Mouse (Mus musculus): ENCODE results near the gene Rnf103. TPM values are rescaled to one million over a fixed set of nuclear protein-coding genes. Genes with fewer than 3 reads are reported as not detected.
A peak's percentile ranks its signal among the peaks of the same experiment; 100 is the strongest.
"Not testable (repeated sequence)": the region's sequence is repeated elsewhere in the genome, so short reads cannot be mapped to it uniquely, and the experiment has no call there.

The Rnf103 gene
- 3.8 and 5.0 TPM in 2 replicates for polyA plus RNA-seq (2012; rRNA removed)
- polyA plus RNA-seq (2014; fragmentation: Nextera tagmentation; extraction: Ambion mirVana) = 7.2 and 7.8 TPM in 2 replicates

- under 1% methylated on average over 65 of the region's 79 CpGs for WGBS (ENCODE audit: insufficient replicate concordance)
- Histone ChIP-seq H3K4me1 (replicated peaks; ENCODE audit: control insufficient read depth in 2 of 2, insufficient read depth in 2 of 2, low read length in 1 of 2) (no peaks in the 10 kb centered on the region; a peak in 2 of 4 replicates), H3K9ac (replicated peaks) (peak within 1 kb of the TSS; percentile 76), H3K4me3 (ENCODE audit: insufficient read depth in 1 of 2, low read depth in 2 of 2, low read length in 2 of 2) (peak within 1 kb of the TSS; percentile 71 to 80), H3K4me2 (ENCODE audit: low read depth) (peak within 1 kb of the TSS; percentile 95), H3K36me3 (replicated peaks; ENCODE audit: control insufficient read depth, insufficient read depth, low read depth) (no peaks in the 10 kb centered on the region), H3K27ac (peak within 1 kb of the TSS; percentile 51), H3K27me3 (ENCODE audit: control insufficient read depth, insufficient read depth, low read length) (no peaks in the 10 kb centered on the region), H3K9me3 (ENCODE audit: control insufficient read depth, low read length) (no peaks in the 10 kb centered on the region)
- TF ChIP-seq CTCF (IDR thresholded peaks at IDR 0.05; ENCODE audit: low read depth) (peak; percentile 29; the same call in 1 of the 2 replicates), EP300 (IDR thresholded peaks at IDR 0.05; ENCODE audit: low read depth) (no peak)
- ATAC-seq (ENCODE audit: insufficient read depth) = peak; percentile 90
- peak; percentile 61 to 70 (median 66) for DNase-seq (ENCODE audit: low read depth in 3 of 3, low spot score in 3 of 3)
Observed at GRCm38 (mm10) chr6:71493675-71494340, at the start of gene Rnf103. TSS of gene Rnf103 (plus strand) at chr6:71493894.

GRCm38 (mm10) chr6:71444756-71445155 lies 48.9 kb upstream of the Rnf103 start:
- Histone ChIP-seq H3K4me1 (replicated peaks; ENCODE audit: control insufficient read depth in 2 of 2, insufficient read depth in 2 of 2, low read length in 1 of 2) (peaks cover 9 to 11% of the 10 kb centered on the region in 2 experiments), H3K4me3 (ENCODE audit: insufficient read depth in 1 of 2, low read depth in 2 of 2, low read length in 2 of 2) (no peak overlapping the region), H3K27me3 (ENCODE audit: control insufficient read depth, insufficient read depth, low read length) (no peaks in the 10 kb centered on the region), H3K27ac (no peak overlapping the region), H3K9ac (replicated peaks) (no peak overlapping the region), H3K36me3 (replicated peaks; ENCODE audit: control insufficient read depth, insufficient read depth, low read depth) (no peaks in the 10 kb centered on the region), H3K9me3 (ENCODE audit: control insufficient read depth, low read length) (no peaks in the 10 kb centered on the region), H3K4me2 (ENCODE audit: low read depth) (no peak overlapping the region)
- no peak for TF ChIP-seq EP300 (IDR thresholded peaks at IDR 0.05; ENCODE audit: low read depth)
- no peak for TF ChIP-seq CTCF (IDR thresholded peaks at IDR 0.05; ENCODE audit: low read depth)
- DNase-seq (ENCODE audit: low read depth in 3 of 3, low spot score in 3 of 3) = no peak
- ATAC-seq (ENCODE audit: insufficient read depth) = no peak
- WGBS (ENCODE audit: insufficient replicate concordance) = 38% methylated on average over 1 of the region's 1 CpGs

- H3K4me2 ChIP-seq (ENCODE audit: low read depth) = no peak overlapping the region
- H3K36me3 ChIP-seq (replicated peaks; ENCODE audit: control insufficient read depth, insufficient read depth, low read depth) = no peaks in the 10 kb centered on the region
- H3K9me3 ChIP-seq (ENCODE audit: control insufficient read depth, low read length) = no peaks in the 10 kb centered on the region
- TF ChIP-seq EP300 (IDR thresholded peaks at IDR 0.05; ENCODE audit: low read depth) (no peak), CTCF (IDR thresholded peaks at IDR 0.05; ENCODE audit: low read depth) (no peak)
- H3K27me3 ChIP-seq (ENCODE audit: control insufficient read depth, insufficient read depth, low read length) = no peaks in the 10 kb centered on the region
- ATAC-seq (ENCODE audit: insufficient read depth) (no peak), DNase-seq (ENCODE audit: low read depth in 3 of 3, low spot score in 3 of 3) (no peak)
- no peak overlapping the region for H3K27ac ChIP-seq
- WGBS (ENCODE audit: insufficient replicate concordance) = 41% methylated on average over 6 of the region's 6 CpGs
- no peak overlapping the region for H3K4me3 ChIP-seq (ENCODE audit: insufficient read depth in 1 of 2, low read depth in 2 of 2, low read length in 2 of 2)
- H3K4me1 ChIP-seq (replicated peaks; ENCODE audit: control insufficient read depth in 2 of 2, insufficient read depth in 2 of 2, low read length in 1 of 2) = peaks cover 9 to 11% of the 10 kb centered on the region in 2 experiments
- H3K9ac ChIP-seq (replicated peaks) = no peak overlapping the region
Observed at GRCm38 (mm10) chr6:71445560-71445959, 48.1 kb upstream of the Rnf103 start.

GRCm38 (mm10) chr6:71452792-71453191 lies 40.9 kb upstream of the Rnf103 start:
- whole genome bisulfite sequencing (ENCODE audit: insufficient replicate concordance) = 35% methylated on average over 2 of the region's 2 CpGs
- no peaks in the 10 kb centered on the region for H3K27me3 ChIP-seq (ENCODE audit: control insufficient read depth, insufficient read depth, low read length)
- no peaks in the 10 kb centered on the region for H3K9me3 ChIP-seq (ENCODE audit: control insufficient read depth, low read length)
- no peak overlapping the region for H3K9ac ChIP-seq (replicated peaks)
- H3K27ac ChIP-seq = no peak overlapping the region
- TF ChIP-seq EP300 (IDR thresholded peaks at IDR 0.05; ENCODE audit: low read depth) (no peak), CTCF (IDR thresholded peaks at IDR 0.05; ENCODE audit: low read depth) (no peak)
- H3K4me1 ChIP-seq (replicated peaks; ENCODE audit: control insufficient read depth in 2 of 2, insufficient read depth in 2 of 2, low read length in 1 of 2) = no peaks in the 10 kb centered on the region
- H3K4me2 ChIP-seq (ENCODE audit: low read depth) = no peak overlapping the region
- DNase-seq (ENCODE audit: low read depth in 3 of 3, low spot score in 3 of 3) (no peak), ATAC-seq (ENCODE audit: insufficient read depth) (no peak)
- H3K36me3 ChIP-seq (replicated peaks; ENCODE audit: control insufficient read depth, insufficient read depth, low read depth) = no peaks in the 10 kb centered on the region
- no peak overlapping the region for H3K4me3 ChIP-seq (ENCODE audit: insufficient read depth in 1 of 2, low read depth in 2 of 2, low read length in 2 of 2)

GRCm38 (mm10) chr6:71453983-71454739 lies 39.5 kb upstream of the Rnf103 start:
- not testable (repeated sequence) for H3K36me3 ChIP-seq (replicated peaks; ENCODE audit: control insufficient read depth, insufficient read depth, low read depth); H3K27ac ChIP-seq; H3K9me3 ChIP-seq (ENCODE audit: control insufficient read depth, low read length); H3K4me2 ChIP-seq (ENCODE audit: low read depth); H3K9ac ChIP-seq (replicated peaks); H3K4me1 ChIP-seq (replicated peaks; ENCODE audit: control insufficient read depth in 2 of 2, insufficient read depth in 2 of 2, low read length in 1 of 2); H3K4me3 ChIP-seq (ENCODE audit: insufficient read depth in 1 of 2, low read depth in 2 of 2, low read length in 2 of 2); ATAC-seq (ENCODE audit: insufficient read depth); H3K27me3 ChIP-seq (ENCODE audit: control insufficient read depth, insufficient read depth, low read length); DNase-seq (ENCODE audit: low read depth in 3 of 3, low spot score in 3 of 3)

All from liver, embryonic 14.5 days (tissue).